Mouse (Mus musculus) G1E (cell line): ENCODE measurements around the gene S100a6. TPM values are rescaled to one million over a fixed set of nuclear protein-coding genes. Genes with fewer than 3 reads are reported as not detected.

Experiments used
- ATAC-seq: 2 replicates; pipeline ENCODE4 v1.8.0; 2016; ENCODE audit warnings: mild to moderate bottlenecking; ENCODE audit not compliant: insufficient number of reproducible peaks, poor library complexity, low FRiP score, severe bottlenecking; ENCODE audit errors: extremely low read depth
- DNase-seq: peaks from one replicate; pipeline ENCODE4 v3.0.0; 2012; ENCODE audit warnings: low spot score
- H3K27me3 ChIP-seq: 2 replicates; pipeline ENCODE4 v1.6.1; 2012; ENCODE audit warnings: mild to moderate bottlenecking, low read length, inconsistent platforms; ENCODE audit not compliant: insufficient read depth
- H3K36me3 ChIP-seq: replicated peaks from 2 replicates; pipeline ENCODE3; 2012; ENCODE audit warnings: mild to moderate bottlenecking, inconsistent platforms
- H3K4me1 ChIP-seq: 2 replicates; pipeline ENCODE4 v1.6.1; 2012; ENCODE audit warnings: low read depth, low read length, inconsistent platforms, mixed read lengths; ENCODE audit not compliant: insufficient read depth
- H3K4me3 ChIP-seq: 2 replicates; pipeline ENCODE4 v1.5.1; 2012; ENCODE audit warnings: low read depth, mild to moderate bottlenecking, inconsistent platforms, low read length, moderate library complexity, mixed read lengths
- H3K9me3 ChIP-seq: replicated peaks from 2 replicates; pipeline ENCODE4 v1.6.1; 2012; ENCODE audit warnings: inconsistent platforms
- CTCF ChIP-seq: IDR thresholded peaks from 2 replicates; pipeline ENCODE4 v1.5.1; 2012; ENCODE audit warnings: low read depth, low read length, inconsistent platforms, mixed read lengths
- GATA1 ChIP-seq: IDR thresholded peaks from 2 replicates; pipeline ENCODE4 v1.6.1; 2012; ENCODE audit warnings: borderline replicate concordance, low read length, inconsistent platforms, mixed read lengths
- GATA2 ChIP-seq: IDR thresholded peaks from 2 replicates; pipeline ENCODE4 v1.6.1; 2012; ENCODE audit warnings: low read depth, low read length, inconsistent platforms, borderline replicate concordance
- POLR2AphosphoS5 ChIP-seq: IDR thresholded peaks from 2 replicates; pipeline ENCODE4 v1.6.1; 2012; ENCODE audit warnings: low read depth, low read length, inconsistent platforms; ENCODE audit not compliant: insufficient replicate concordance
- TAL1 ChIP-seq: conservative IDR thresholded peaks from 2 replicates; pipeline ENCODE4 v1.6.1; 2012; ENCODE audit warnings: low read depth, low read length, inconsistent platforms, mixed read lengths
- polyA plus RNA-seq: library from polyadenylated mRNA; stranded (reverse); fragments of >175 nt; gene quantifications from 2 replicates; pipeline ENCODE4 v1.2.3, GENCODE M21; 2012
- total RNA-seq, 2 experiments: library from RNA; stranded (forward) in 1 of 2; stranded (reverse) in 1 of 2; fragments of 200-1000 nt in 1 of 2; fragments of >200 nt in 1 of 2; fragmentation: Nextera tagmentation in 1 of 2; gene quantifications; 2 replicates each; pipeline ENCODE4 v1.2.3; 2014 to 2017

S100a6 gene
- total and polyA plus RNA-seq, 3 experiments, result not detected

DNA sequence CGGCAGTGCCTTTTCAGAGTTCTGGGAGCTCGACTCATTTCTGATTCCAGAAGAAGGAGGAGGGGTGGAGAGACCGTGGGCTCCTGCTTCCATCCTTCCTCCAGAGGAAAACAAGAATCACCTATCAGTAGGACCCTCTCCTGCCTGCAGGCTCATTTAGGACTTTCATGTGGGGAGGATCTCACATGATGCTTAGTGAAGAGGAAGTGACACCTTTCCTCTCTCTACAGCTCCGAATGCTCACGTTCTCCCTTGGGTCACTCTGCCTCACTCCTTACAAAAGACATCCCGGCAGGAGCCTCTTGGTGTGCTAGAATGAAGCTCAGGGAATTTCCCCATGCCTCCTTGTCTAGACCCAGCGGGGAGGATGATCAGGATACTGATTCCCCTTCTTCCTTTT lies 8.9 kb downstream of the S100a6 start:
- H3K4me3 ChIP-seq, result no peak overlapping the region
- no peaks in the 10 kb centered on the region; the same call in 1 of the 2 replicates for H3K27me3 ChIP-seq
- DNase-seq (no peak), ATAC-seq (no peak)
- H3K36me3 ChIP-seq, result no peaks in the 10 kb centered on the region
- no peaks in the 10 kb centered on the region for H3K9me3 ChIP-seq
- TF ChIP-seq GATA1 (no peak), POLR2AphosphoS5 (no peak), CTCF (no peak), GATA2 (no peak), TAL1 (no peak)
- no peaks in the 10 kb centered on the region for H3K4me1 ChIP-seq

DNA sequence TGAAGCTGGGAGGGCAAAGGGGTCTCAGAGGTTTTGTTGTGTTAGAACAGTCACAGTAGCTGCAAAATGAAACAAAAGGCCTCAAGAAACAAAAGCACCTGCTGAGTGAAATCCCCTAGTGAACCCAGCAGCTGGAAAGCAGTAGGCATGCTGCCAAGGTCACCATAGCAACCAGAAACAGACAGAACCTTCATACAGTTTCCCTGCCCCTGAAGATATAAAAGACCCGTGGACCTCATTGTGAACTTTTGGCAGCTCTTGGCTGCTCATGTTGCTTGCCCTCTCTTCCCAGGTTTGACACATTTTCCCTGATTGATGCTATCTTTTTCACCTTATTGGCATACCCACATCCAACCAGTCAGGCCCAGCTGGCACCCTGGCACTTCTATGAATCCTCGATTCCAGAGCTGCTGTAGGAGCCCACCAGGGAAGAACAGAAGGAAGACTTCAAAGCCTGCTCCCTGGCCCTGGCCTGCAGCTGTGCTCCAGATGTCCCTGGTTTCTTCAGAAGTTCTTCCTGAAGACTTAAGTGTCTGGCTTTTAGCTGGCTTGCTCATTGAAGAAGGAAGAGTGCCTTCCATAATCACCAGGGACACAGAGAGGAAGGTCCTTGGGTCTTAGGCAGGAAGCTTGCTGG lies 10.9 kb downstream of the S100a6 start:
- DNase-seq, result no peak
- no peak for ATAC-seq
- Histone ChIP-seq H3K27me3 (peaks cover 3% of the 10 kb centered on the region; the same call in 1 of the 2 replicates), H3K9me3 (no peaks in the 10 kb centered on the region), H3K36me3 (no peaks in the 10 kb centered on the region), H3K4me1 (no peaks in the 10 kb centered on the region), H3K4me3 (no peak overlapping the region)
- TF ChIP-seq GATA2 (no peak), CTCF (no peak)

DNA sequence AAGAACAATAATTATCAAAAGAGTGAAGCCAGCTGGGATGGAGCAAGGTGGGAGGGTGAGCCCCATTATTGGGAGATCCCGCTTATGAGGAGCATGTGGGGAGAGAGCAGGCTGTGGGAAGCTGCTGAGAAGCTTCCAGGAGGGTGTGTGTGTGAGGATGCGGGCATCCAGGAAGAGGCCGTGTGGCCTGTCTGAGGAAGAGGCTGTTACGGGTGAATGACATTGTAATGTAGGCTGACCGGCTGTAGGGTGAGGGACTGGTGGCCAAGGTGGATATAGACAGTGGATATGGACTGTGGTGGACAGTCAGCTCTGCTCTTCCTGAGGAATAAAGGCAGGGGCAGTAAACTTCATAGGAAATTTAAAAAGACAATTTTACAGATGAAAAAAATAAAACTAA lies 12.8 kb downstream of the S100a6 start:
- peaks cover 3% of the 10 kb centered on the region; the same call in 1 of the 2 replicates for H3K27me3 ChIP-seq
- ATAC-seq (no peak), DNase-seq (no peak)
- H3K4me3 ChIP-seq, result no peak overlapping the region
- no peaks in the 10 kb centered on the region for H3K9me3 ChIP-seq
- TF ChIP-seq POLR2AphosphoS5 (no peak), TAL1 (no peak), GATA1 (no peak), GATA2 (no peak), CTCF (no peak)
- no peaks in the 10 kb centered on the region for H3K36me3 ChIP-seq
- H3K4me1 ChIP-seq, result no peaks in the 10 kb centered on the region

DNA sequence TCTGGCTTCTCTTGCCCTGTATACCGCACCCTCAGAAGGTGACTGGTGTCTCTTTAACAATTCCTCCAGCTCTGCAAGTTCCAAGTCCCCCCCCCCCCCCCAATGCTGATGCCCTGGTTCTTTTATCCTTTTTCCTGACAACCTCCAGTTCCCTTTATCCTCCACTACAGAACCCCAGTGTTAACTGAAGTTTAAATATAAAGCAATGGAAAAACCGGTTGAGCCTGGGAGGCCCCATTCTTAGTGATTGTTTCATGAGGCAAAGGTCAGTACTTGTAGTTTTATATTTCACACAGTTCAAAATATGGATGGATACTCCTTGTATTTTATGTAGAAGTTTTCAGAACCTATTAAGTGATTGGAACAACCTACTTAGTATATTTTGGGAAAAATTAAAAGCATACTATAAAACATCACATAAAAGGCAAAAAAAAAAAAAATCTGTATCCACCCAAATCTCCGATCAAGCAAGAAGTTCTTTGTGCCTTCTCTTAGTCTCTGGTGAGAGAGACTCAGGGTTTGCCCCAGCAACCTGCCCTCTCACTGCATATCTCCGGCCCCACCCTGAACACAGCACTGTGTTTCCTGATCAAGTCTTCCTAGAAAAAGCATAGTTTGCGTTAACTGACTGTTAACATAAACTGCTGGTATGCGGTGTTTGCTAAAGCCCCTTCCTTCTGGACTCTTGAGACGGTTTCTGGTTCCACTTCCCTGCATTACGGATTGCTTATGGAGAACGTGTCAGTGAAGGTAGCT lies 13.8 kb downstream of the S100a6 start:
- ATAC-seq (no peak), DNase-seq (no peak)
- Histone ChIP-seq H3K9me3 (no peaks in the 10 kb centered on the region), H3K36me3 (no peaks in the 10 kb centered on the region), H3K4me1 (no peaks in the 10 kb centered on the region), H3K27me3 (peaks cover 3% of the 10 kb centered on the region; the same call in 1 of the 2 replicates), H3K4me3 (no peak overlapping the region)
- TF ChIP-seq GATA2, result no peak
- TF ChIP-seq CTCF, result no peak
- no peak for TF ChIP-seq POLR2AphosphoS5
- no peak for TF ChIP-seq TAL1
- TF ChIP-seq GATA1, result no peak

DNA sequence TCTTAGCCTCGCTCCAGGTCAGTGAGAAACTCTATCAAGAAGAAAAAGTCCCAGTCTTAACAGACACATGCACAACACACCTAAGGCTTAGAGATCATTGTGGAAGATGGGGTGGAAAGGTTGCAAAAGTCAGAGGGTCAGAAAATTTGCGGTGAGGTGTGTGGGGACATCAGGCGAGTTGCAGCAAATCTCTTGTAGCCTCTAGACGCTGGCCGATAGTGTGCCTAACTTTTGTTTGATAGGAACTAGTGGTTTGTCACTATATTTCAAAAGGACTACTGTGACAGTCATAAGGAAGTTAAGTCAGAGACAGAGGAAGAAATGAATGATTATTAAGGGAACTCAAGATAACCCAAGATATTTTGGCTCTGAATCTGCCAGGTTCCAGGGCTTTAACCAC lies 14.7 kb downstream of the S100a6 start:
- Histone ChIP-seq H3K4me3 (no peak overlapping the region), H3K9me3 (no peaks in the 10 kb centered on the region), H3K4me1 (no peaks in the 10 kb centered on the region), H3K36me3 (no peaks in the 10 kb centered on the region), H3K27me3 (peaks cover 3% of the 10 kb centered on the region; the same call in 1 of the 2 replicates)
- DNase-seq (no peak), ATAC-seq (no peak)
- TF ChIP-seq GATA2 (no peak), CTCF (no peak), TAL1 (no peak), GATA1 (no peak), POLR2AphosphoS5 (no peak)

DNA sequence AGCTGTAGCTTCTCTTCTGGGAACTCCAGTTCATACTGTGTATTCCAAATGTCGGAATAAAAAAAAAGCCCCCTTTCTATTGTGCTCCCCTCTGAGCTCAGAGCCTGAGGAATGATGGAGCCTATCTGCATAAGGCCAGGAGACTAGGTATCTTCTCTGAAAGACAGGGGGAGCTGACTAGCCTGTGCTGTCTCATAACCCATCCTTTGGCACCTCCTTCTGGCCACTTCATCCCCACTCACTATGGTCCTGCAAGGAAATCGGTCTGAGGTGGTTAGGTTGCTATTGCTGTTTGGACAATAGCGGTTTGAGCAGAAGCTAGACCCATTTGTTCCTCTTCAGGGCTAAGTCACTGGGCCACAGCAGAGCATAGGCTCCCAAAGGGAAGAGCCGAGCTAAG lies 15.1 kb downstream of the S100a6 start:
- ATAC-seq, result no peak
- no peaks in the 10 kb centered on the region for H3K4me1 ChIP-seq

More for the DNA sequence above, 15.1 kb downstream of the S100a6 start:
- Histone ChIP-seq H3K9me3 (no peaks in the 10 kb centered on the region), H3K4me3 (no peak overlapping the region), H3K27me3 (peaks cover 3% of the 10 kb centered on the region; the same call in 1 of the 2 replicates), H3K36me3 (no peaks in the 10 kb centered on the region)
- TF ChIP-seq CTCF, result no peak
- TF ChIP-seq POLR2AphosphoS5, result no peak
- TF ChIP-seq GATA1, result no peak
- TF ChIP-seq TAL1, result no peak
- no peak for TF ChIP-seq GATA2
- DNase-seq, result no peak
